In genomic region chr13:115067324-115067967, GRCm38 (mm10) we compare ENCODE assay signal across 28 mouse cellular contexts. TPM values are rescaled to one million over a fixed set of nuclear protein-coding genes. Genes with fewer than 3 reads are reported as not detected.
DNase-seq lines count a peak whose midpoint lies in the region; ATAC-seq and TF ChIP-seq lines count a peak whose summit lies in the region.
"Had no signal": no experiment of that assay in that cellular context is flagged by ENCODE, and none has a peak within 500 bp of the region (broad histone marks: within the 10 kb centered on the region; RNA-seq: fewer than 3 reads in every experiment).

No protein-coding gene starts in this region.

- H3K9ac ChIP-seq in kidney, embryonic 14.5 days (ENCODE audit: low read depth, low read length) = no peak overlapping the region
- H3K9ac ChIP-seq in kidney, embryonic 16.5 days (replicated peaks; ENCODE audit: low read length) = no peak overlapping the region
- H3K9ac ChIP-seq in liver, adult 2 months (ENCODE audit: low read depth, low read length) = no peak overlapping the region
- H3K9ac ChIP-seq in liver, postnatal 0 days (replicated peaks) = no peak overlapping the region
- H3K9ac ChIP-seq: embryonic facial prominence, embryonic 13.5 days; embryonic facial prominence, embryonic 15.5 days; forebrain, embryonic 12.5 days had no signal

- DNase-seq in kidney, adult 2 months = peak; percentile 50
- no peak for DNase-seq in kidney, adult 11 months
- no peak for DNase-seq in kidney, adult 18-20 months
- DNase-seq in kidney, postnatal 36 days = no peak
- peak; percentile 52 for DNase-seq in liver, adult 2 months (ENCODE audit: extremely low read depth, low read depth, low spot score)
- no peak for DNase-seq in liver, postnatal 0 days
- DNase-seq: adrenal gland, adult 2 months; adrenal gland, postnatal 10 days; adrenal gland, postnatal 25 days; B cell, adult 2 months; cerebellum, adult 11 months; cerebellum, adult 18-20 months; cerebellum, adult 8-10 months; cerebellum, adult 9-11 months; cerebellum, postnatal 14 days; cerebellum, postnatal 36 days; embryo, embryonic 11 days had no signal

- no peak for TF ChIP-seq EP300 in liver, postnatal 0 days (IDR thresholded peaks at IDR 0.05; ENCODE audit: low read depth)

- H3K36me3 ChIP-seq in kidney, adult 2 months (ENCODE audit: control insufficient read depth, insufficient read depth, low read length) = no peaks in the 10 kb centered on the region
- no peaks in the 10 kb centered on the region for H3K36me3 ChIP-seq in kidney, embryonic 14.5 days (ENCODE audit: control insufficient read depth, insufficient read depth, low read length)
- H3K36me3 ChIP-seq in kidney, embryonic 16.5 days (ENCODE audit: insufficient read depth, low read length) = no peaks in the 10 kb centered on the region
- H3K36me3 ChIP-seq in liver, adult 2 months (ENCODE audit: control insufficient read depth, insufficient read depth, low read length) = no peaks in the 10 kb centered on the region
- no peaks in the 10 kb centered on the region for H3K36me3 ChIP-seq in liver, postnatal 0 days (replicated peaks; ENCODE audit: insufficient read depth, low read length)
- H3K36me3 ChIP-seq: embryonic facial prominence, embryonic 13.5 days; embryonic facial prominence, embryonic 15.5 days; forebrain, embryonic 10.5 days; forebrain, embryonic 12.5 days; G1E had no signal

- WGBS in kidney, adult 2 months = 45% methylated on average over 4 of the region's 4 CpGs
- 64% methylated on average over 4 of the region's 4 CpGs for WGBS in kidney, embryonic 14.5 days
- WGBS in kidney, embryonic 16.5 days = 59% methylated on average over 4 of the region's 4 CpGs
- 56% methylated on average over 4 of the region's 4 CpGs for WGBS in liver, adult 2 months
- WGBS in liver, postnatal 0 days (ENCODE audit: insufficient replicate concordance) = 74% methylated on average over 4 of the region's 4 CpGs

- peak overlapping the region; percentile 95 for H3K27ac ChIP-seq in kidney, adult 2 months (ENCODE audit: insufficient read depth, low read depth, low read length)
- H3K27ac ChIP-seq in kidney, embryonic 14.5 days (ENCODE audit: low read depth, low read length) = no peak overlapping the region
- peak overlapping the region; percentile 79 for H3K27ac ChIP-seq in kidney, embryonic 16.5 days (ENCODE audit: low read length)
- H3K27ac ChIP-seq in liver, adult 2 months (replicated peaks; ENCODE audit: insufficient read depth, low read depth, low read length) = no peak overlapping the region
- H3K27ac ChIP-seq in liver, postnatal 0 days (ENCODE audit: low read depth) = no peak overlapping the region
- H3K27ac ChIP-seq: embryonic facial prominence, embryonic 13.5 days; embryonic facial prominence, embryonic 15.5 days; forebrain, embryonic 10.5 days; forebrain, embryonic 12.5 days had no signal

- H3K9me3 ChIP-seq in kidney, embryonic 14.5 days (ENCODE audit: control insufficient read depth, low read length) = no peaks in the 10 kb centered on the region
- no peaks in the 10 kb centered on the region for H3K9me3 ChIP-seq in kidney, embryonic 16.5 days (ENCODE audit: low read length)
- H3K9me3 ChIP-seq in liver, postnatal 0 days (ENCODE audit: low read length) = no peaks in the 10 kb centered on the region
- H3K9me3 ChIP-seq: embryonic facial prominence, embryonic 13.5 days; embryonic facial prominence, embryonic 15.5 days; forebrain, embryonic 10.5 days; forebrain, embryonic 12.5 days; G1E had no signal

- no peak for TF ChIP-seq POLR2A in kidney, adult 2 months (IDR thresholded peaks at IDR 0.05; ENCODE audit: low read depth, low read length)
- TF ChIP-seq POLR2A in liver, adult 2 months (IDR thresholded peaks at IDR 0.05; ENCODE audit: extremely low read depth, insufficient read depth, low read length) = no peak

- H3K4me1 ChIP-seq in kidney, adult 2 months (ENCODE audit: control insufficient read depth, insufficient read depth, low read length) = peaks cover 20% of the 10 kb centered on the region
- H3K4me1 ChIP-seq in kidney, embryonic 14.5 days (ENCODE audit: control insufficient read depth, insufficient read depth, low read length) = peaks cover 4% of the 10 kb centered on the region; the same call in 1 of the 2 replicates
- H3K4me1 ChIP-seq in kidney, embryonic 16.5 days (ENCODE audit: insufficient read depth, low read length) = peaks cover 22% of the 10 kb centered on the region
- peaks cover 5% of the 10 kb centered on the region; the same call in 1 of the 2 replicates for H3K4me1 ChIP-seq in liver, adult 2 months (ENCODE audit: control insufficient read depth, insufficient read depth, low read length)
- H3K4me1 ChIP-seq in liver, postnatal 0 days (ENCODE audit: insufficient read depth) = no peaks in the 10 kb centered on the region
- H3K4me1 ChIP-seq: embryonic facial prominence, embryonic 13.5 days; embryonic facial prominence, embryonic 15.5 days; forebrain, embryonic 10.5 days; forebrain, embryonic 12.5 days had no signal

- H3K79me2 ChIP-seq in liver, adult 2 months (ENCODE audit: control insufficient read depth, insufficient read depth, low read length) = no peaks in the 10 kb centered on the region; the same call in 1 of the 2 replicates

- H3K4me3 ChIP-seq in kidney, adult 2 months (ENCODE audit: insufficient read depth, low read depth, low read length) = no peak overlapping the region
- H3K4me3 ChIP-seq in kidney, embryonic 14.5 days (ENCODE audit: low read length) = no peak overlapping the region
- no peak overlapping the region for H3K4me3 ChIP-seq in kidney, embryonic 16.5 days (ENCODE audit: low read length)
- H3K4me3 ChIP-seq in liver, adult 2 months (ENCODE audit: insufficient read depth, low read depth, low read length) = no peak overlapping the region
- no peak overlapping the region for H3K4me3 ChIP-seq in liver, postnatal 0 days (ENCODE audit: low read depth, low read length)
- H3K4me3 ChIP-seq: embryonic facial prominence, embryonic 13.5 days; embryonic facial prominence, embryonic 15.5 days; erythroblast, embryonic 14.5 days; forebrain, embryonic 10.5 days; forebrain, embryonic 12.5 days had no signal

- H3K27me3 ChIP-seq in kidney, adult 2 months (replicated peaks; ENCODE audit: control insufficient read depth, insufficient read depth, low read length) = no peaks in the 10 kb centered on the region
- no peaks in the 10 kb centered on the region for H3K27me3 ChIP-seq in kidney, embryonic 14.5 days (ENCODE audit: control insufficient read depth, insufficient read depth, low read length)
- H3K27me3 ChIP-seq in kidney, embryonic 16.5 days (ENCODE audit: insufficient read depth, low read length) = no peaks in the 10 kb centered on the region
- H3K27me3 ChIP-seq in liver, adult 2 months (ENCODE audit: control insufficient read depth, insufficient read depth, low read length) = no peaks in the 10 kb centered on the region
- no peaks in the 10 kb centered on the region for H3K27me3 ChIP-seq in liver, postnatal 0 days (ENCODE audit: insufficient read depth, low read length)
- H3K27me3 ChIP-seq: CH12.LX; embryonic facial prominence, embryonic 13.5 days; embryonic facial prominence, embryonic 15.5 days; forebrain, embryonic 12.5 days had no signal

- no peak for TF ChIP-seq CTCF in kidney, adult 2 months (conservative IDR thresholded peaks at IDR 0.05; ENCODE audit: insufficient read depth, insufficient read length, low read depth, low read length)
- no peak for TF ChIP-seq CTCF in liver, adult 2 months (IDR thresholded peaks at IDR 0.05; ENCODE audit: low read depth, low read length)
- TF ChIP-seq CTCF in liver, postnatal 0 days (IDR thresholded peaks at IDR 0.05; ENCODE audit: low read depth) = no peak

- ATAC-seq in kidney, embryonic 14.5 days (ENCODE audit: low FRiP score, low TSS enrichment) = peak; percentile 78; the same call in 1 of the 2 replicates
- ATAC-seq in kidney, embryonic 16.5 days (ENCODE audit: low FRiP score, low TSS enrichment) = peak; percentile 88
- ATAC-seq in liver, postnatal 0 days = no peak
- ATAC-seq: CD4-positive, CD25-positive, alpha-beta regulatory T cell, adult 4 months; forebrain, embryonic 14.5 days had no signal

- H3K4me2 ChIP-seq in kidney, embryonic 14.5 days (replicated peaks; ENCODE audit: low read depth, low read length) = no peak overlapping the region
- H3K4me2 ChIP-seq in kidney, embryonic 16.5 days (replicated peaks; ENCODE audit: low read depth, low read length) = no peak overlapping the region
- no peak overlapping the region for H3K4me2 ChIP-seq in liver, postnatal 0 days (ENCODE audit: low read depth, low read length)
- H3K4me2 ChIP-seq: embryonic facial prominence, embryonic 13.5 days; embryonic facial prominence, embryonic 15.5 days; forebrain, embryonic 12.5 days had no signal

RNA-seq across cellular contexts. Expression of gene Pelo, which starts 22.5 kb away (rescaled TPM):
- 29.0 and 32.3 TPM in 2 replicates for polyA plus RNA-seq in kidney, adult 2 months (2012; rRNA removed)
- 7.0 and 8.8 TPM in 2 replicates for polyA plus RNA-seq in kidney, embryonic 14.5 days (2014; fragmentation: Nextera tagmentation; extraction: Ambion mirVana)
- polyA plus RNA-seq in kidney, embryonic 16.5 days (2015; fragmentation: Nextera tagmentation; extraction: Ambion mirVana) = 5.8 and 7.5 TPM in 2 replicates
- total RNA-seq in liver, adult 2 months (2014; rRNA removed) = 3.8 and 5.1 TPM in 2 replicates
- 20.3 and 28.5 TPM in 2 replicates for polyA plus RNA-seq in liver, adult 2 months (2012; rRNA removed)
- polyA plus RNA-seq in liver, postnatal 0 days (2015; fragmentation: Nextera tagmentation; extraction: Ambion mirVana) = 4.7 and 5.4 TPM in 2 replicates

RNA-seq across cellular contexts. Expression of gene Gm49395, which starts 34.3 kb away (rescaled TPM):
- 3.8 and 7.4 TPM in 2 replicates for polyA plus RNA-seq in kidney, adult 2 months (2012; rRNA removed)
- 5.7 and 9.3 TPM in 2 replicates for polyA plus RNA-seq in kidney, embryonic 14.5 days (2014; fragmentation: Nextera tagmentation; extraction: Ambion mirVana)
- 6.7 and 8.8 TPM in 2 replicates for polyA plus RNA-seq in kidney, embryonic 16.5 days (2015; fragmentation: Nextera tagmentation; extraction: Ambion mirVana)
- 1.6 and 2.7 TPM in 2 replicates for total RNA-seq in liver, adult 2 months (2014; rRNA removed)
- 1.5 and 1.6 TPM in 2 replicates for polyA plus RNA-seq in liver, adult 2 months (2012; rRNA removed)
- polyA plus RNA-seq in liver, postnatal 0 days (2015; fragmentation: Nextera tagmentation; extraction: Ambion mirVana) = 3.9 and 4.0 TPM in 2 replicates
- total RNA-seq: G1E had no signal

RNA-seq across cellular contexts. Expression of gene Itga1, which starts 34.3 kb away (rescaled TPM):
- polyA plus RNA-seq in kidney, adult 2 months (2012; rRNA removed) = 16.5 and 17.9 TPM in 2 replicates
- 10.0 and 21.0 TPM in 2 replicates for polyA plus RNA-seq in kidney, embryonic 14.5 days (2014; fragmentation: Nextera tagmentation; extraction: Ambion mirVana)
- polyA plus RNA-seq in kidney, embryonic 16.5 days (2015; fragmentation: Nextera tagmentation; extraction: Ambion mirVana) = 32.2 and 32.5 TPM in 2 replicates
- 20.1 and 22.2 TPM in 2 replicates for total RNA-seq in liver, adult 2 months (2014; rRNA removed)
- 2.9 and 3.2 TPM in 2 replicates for polyA plus RNA-seq in liver, adult 2 months (2012; rRNA removed)
- 4.9 and 5.9 TPM in 2 replicates for polyA plus RNA-seq in liver, postnatal 0 days (2015; fragmentation: Nextera tagmentation; extraction: Ambion mirVana)
- polyA plus RNA-seq: erythroblast, embryonic 14.5 days; G1E had no signal

Comparison
In these comparisons a context has a peak if more than half of its experiments do, and no peak if none do; other contexts are left out.
1. DNase-seq: peak in kidney, adult 2 months (single experiment) and liver, adult 2 months (single experiment); none in kidney, adult 11 months (single experiment), kidney, adult 18-20 months (single experiment), kidney, postnatal 36 days (0 of 2) and liver, postnatal 0 days (single experiment).
2. H3K27ac ChIP-seq: peak in kidney, adult 2 months (single experiment) and kidney, embryonic 16.5 days (single experiment); none in kidney, embryonic 14.5 days (single experiment), liver, adult 2 months (single experiment) and liver, postnatal 0 days (single experiment).